Mouse (Mus musculus): ENCODE results near the gene Rwdd2b. TPM values are rescaled to one million over a fixed set of nuclear protein-coding genes. Genes with fewer than 3 reads are reported as not detected.

Gene Rwdd2b
- polyA plus RNA-seq, 1 experiment, result 10.4 TPM

GRCm38 (mm10) chr16:87445110-87445509 lies 4.7 kb upstream of the Rwdd2b start:
- Histone ChIP-seq H3K27ac (ENCODE audit: insufficient read depth, low read length) (no peak overlapping the region), H3K4me1 (ENCODE audit: control insufficient read depth, insufficient read depth, low read length) (no peaks in the 10 kb centered on the region), H3K4me3 (ENCODE audit: insufficient read depth, low read length) (no peak overlapping the region)
- no peak for TF ChIP-seq POLR2A (IDR thresholded peaks at IDR 0.05; ENCODE audit: extremely low read depth, insufficient read depth, low read length)
- TF ChIP-seq CTCF (IDR thresholded peaks at IDR 0.05; ENCODE audit: extremely low read depth, insufficient read depth, low read length), result no peak

GRCm38 (mm10) chr16:87444071-87444470 lies 3.7 kb upstream of the Rwdd2b start:
- Histone ChIP-seq H3K4me1 (ENCODE audit: control insufficient read depth, insufficient read depth, low read length) (peaks cover 1% of the 10 kb centered on the region; the same call in 1 of the 2 replicates), H3K27ac (ENCODE audit: insufficient read depth, low read length) (no peak overlapping the region), H3K4me3 (ENCODE audit: insufficient read depth, low read length) (no peak overlapping the region)
- no peak for TF ChIP-seq POLR2A (IDR thresholded peaks at IDR 0.05; ENCODE audit: extremely low read depth, insufficient read depth, low read length)
- no peak for TF ChIP-seq CTCF (IDR thresholded peaks at IDR 0.05; ENCODE audit: extremely low read depth, insufficient read depth, low read length)

DNA sequence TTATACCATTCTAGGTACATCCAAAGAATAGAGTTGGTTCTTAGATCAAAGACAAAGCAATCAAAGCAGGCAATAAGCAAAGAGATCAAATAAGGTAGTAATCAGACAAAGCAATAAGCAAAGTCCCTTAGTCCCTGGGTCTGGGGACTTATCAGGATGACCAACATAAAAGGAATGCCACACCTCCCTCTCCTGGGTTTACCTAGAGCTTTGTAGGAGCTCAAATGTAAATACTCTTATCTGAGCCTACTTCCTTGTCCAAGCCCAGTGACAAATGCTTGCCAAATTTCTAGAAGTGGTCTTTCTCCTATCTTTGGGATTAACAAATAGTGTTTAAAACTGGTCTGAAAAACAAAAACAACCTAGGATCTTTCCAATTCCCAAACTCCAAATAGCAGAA lies 2.9 kb upstream of the Rwdd2b start:
- Histone ChIP-seq H3K4me3 (ENCODE audit: insufficient read depth, low read length) (no peak overlapping the region), H3K27ac (ENCODE audit: insufficient read depth, low read length) (no peak overlapping the region), H3K4me1 (ENCODE audit: control insufficient read depth, insufficient read depth, low read length) (peaks cover 1% of the 10 kb centered on the region; the same call in 1 of the 2 replicates)
- TF ChIP-seq POLR2A (IDR thresholded peaks at IDR 0.05; ENCODE audit: extremely low read depth, insufficient read depth, low read length), result no peak
- no peak for TF ChIP-seq CTCF (IDR thresholded peaks at IDR 0.05; ENCODE audit: extremely low read depth, insufficient read depth, low read length)

DNA sequence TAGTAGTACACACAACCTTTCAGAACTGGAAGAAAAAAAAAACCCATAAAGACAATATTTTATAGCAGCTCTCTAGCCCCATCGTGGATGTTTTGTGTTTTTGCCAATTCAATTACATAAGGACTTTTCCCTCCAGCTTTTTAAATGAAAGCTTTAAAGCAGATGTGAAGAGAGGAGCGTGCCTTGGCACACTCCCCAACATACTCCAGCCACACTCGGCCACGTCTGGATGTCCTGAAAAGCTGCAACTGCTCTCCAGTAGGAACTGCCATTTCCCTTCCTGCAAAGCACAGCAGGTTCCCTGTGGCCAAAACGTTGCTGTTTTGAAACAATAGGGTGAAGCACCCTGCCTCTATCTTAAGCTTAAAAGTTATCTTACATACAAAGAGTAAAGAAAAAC lies 1.9 kb upstream of the Rwdd2b start:
- H3K27ac ChIP-seq (ENCODE audit: insufficient read depth, low read length), result no peak overlapping the region
- no peak overlapping the region for H3K4me3 ChIP-seq (ENCODE audit: insufficient read depth, low read length)
- H3K4me1 ChIP-seq (ENCODE audit: control insufficient read depth, insufficient read depth, low read length), result peaks cover 1% of the 10 kb centered on the region; the same call in 1 of the 2 replicates
- no peak for TF ChIP-seq POLR2A (IDR thresholded peaks at IDR 0.05; ENCODE audit: extremely low read depth, insufficient read depth, low read length)

GRCm38 (mm10) chr16:87441089-87441488 lies 716 bp upstream of the Rwdd2b start:
- Histone ChIP-seq H3K4me1 (ENCODE audit: control insufficient read depth, insufficient read depth, low read length) (peaks cover 1% of the 10 kb centered on the region; the same call in 1 of the 2 replicates), H3K27ac (ENCODE audit: insufficient read depth, low read length) (no peak overlapping the region), H3K4me3 (ENCODE audit: insufficient read depth, low read length) (peak overlapping the region; percentile 60; the same call in 1 of the 2 replicates)
- no peak for TF ChIP-seq CTCF (IDR thresholded peaks at IDR 0.05; ENCODE audit: extremely low read depth, insufficient read depth, low read length)
- TF ChIP-seq POLR2A (IDR thresholded peaks at IDR 0.05; ENCODE audit: extremely low read depth, insufficient read depth, low read length), result no peak

DNA sequence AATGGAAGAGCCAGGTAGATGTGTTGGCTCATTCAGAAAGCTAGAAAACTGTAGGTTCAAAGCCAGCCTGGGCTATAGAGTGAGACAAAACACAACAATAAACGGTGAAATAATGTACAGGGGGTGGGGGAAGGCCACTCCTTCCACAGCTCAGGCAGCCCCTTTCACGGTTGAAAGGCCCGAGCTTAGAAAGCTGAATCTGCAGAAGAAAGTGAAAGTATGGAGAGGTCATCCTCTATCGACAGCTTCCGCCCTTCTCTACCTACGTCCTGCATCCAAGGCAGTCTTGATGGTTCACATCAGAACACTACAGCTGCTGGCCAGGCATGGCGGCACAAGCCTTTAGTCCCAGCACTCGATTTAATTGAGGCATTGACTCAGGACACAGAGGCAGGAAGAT lies 1.7 kb downstream of the Rwdd2b start:
- no peak for TF ChIP-seq POLR2A (IDR thresholded peaks at IDR 0.05; ENCODE audit: extremely low read depth, insufficient read depth, low read length)
- no peak for TF ChIP-seq CTCF (IDR thresholded peaks at IDR 0.05; ENCODE audit: extremely low read depth, insufficient read depth, low read length)
- Histone ChIP-seq H3K4me3 (ENCODE audit: insufficient read depth, low read length) (no peak overlapping the region), H3K27ac (ENCODE audit: insufficient read depth, low read length) (no peak overlapping the region), H3K4me1 (ENCODE audit: control insufficient read depth, insufficient read depth, low read length) (peaks cover 1% of the 10 kb centered on the region; the same call in 1 of the 2 replicates)

- H3K27ac ChIP-seq (ENCODE audit: insufficient read depth, low read length), result no peak overlapping the region
- H3K4me3 ChIP-seq (ENCODE audit: insufficient read depth, low read length), result no peak overlapping the region
- H3K4me1 ChIP-seq (ENCODE audit: control insufficient read depth, insufficient read depth, low read length), result peaks cover 1% of the 10 kb centered on the region; the same call in 1 of the 2 replicates
- TF ChIP-seq CTCF (IDR thresholded peaks at IDR 0.05; ENCODE audit: extremely low read depth, insufficient read depth, low read length), result no peak
- TF ChIP-seq POLR2A (IDR thresholded peaks at IDR 0.05; ENCODE audit: extremely low read depth, insufficient read depth, low read length), result no peak
Measured at GRCm38 (mm10) chr16:87437096-87437495, 3.3 kb downstream of the Rwdd2b start.

- H3K4me1 ChIP-seq (ENCODE audit: control insufficient read depth, insufficient read depth, low read length), result peaks cover 1% of the 10 kb centered on the region; the same call in 1 of the 2 replicates
- TF ChIP-seq POLR2A (IDR thresholded peaks at IDR 0.05; ENCODE audit: extremely low read depth, insufficient read depth, low read length), result no peak
- TF ChIP-seq CTCF (IDR thresholded peaks at IDR 0.05; ENCODE audit: extremely low read depth, insufficient read depth, low read length), result no peak
- no peak overlapping the region for H3K4me3 ChIP-seq (ENCODE audit: insufficient read depth, low read length)
- no peak overlapping the region for H3K27ac ChIP-seq (ENCODE audit: insufficient read depth, low read length)
Measured at GRCm38 (mm10) chr16:87435411-87436205, 4.8 kb downstream of the Rwdd2b start.

DNA sequence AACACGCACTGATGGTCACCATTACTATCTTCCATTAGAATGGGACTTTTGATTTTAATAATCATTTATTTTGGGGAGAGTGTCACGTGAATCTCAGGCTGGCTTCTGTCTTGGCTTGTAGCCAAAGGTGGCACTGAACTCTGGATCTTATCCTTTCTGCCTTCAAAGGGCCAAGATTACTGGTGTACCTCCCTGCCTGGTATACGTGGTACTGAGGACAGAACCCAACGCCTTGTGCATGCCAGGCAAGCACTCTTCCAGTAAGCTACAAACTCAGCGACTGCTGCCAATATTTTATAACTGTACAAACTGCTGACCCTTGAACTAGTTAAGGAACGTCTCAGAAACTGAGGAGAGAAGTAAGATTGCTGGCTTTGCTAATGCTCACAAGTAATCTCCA lies 5.4 kb downstream of the Rwdd2b start:
- TF ChIP-seq CTCF (IDR thresholded peaks at IDR 0.05; ENCODE audit: extremely low read depth, insufficient read depth, low read length), result no peak
- no peak for TF ChIP-seq POLR2A (IDR thresholded peaks at IDR 0.05; ENCODE audit: extremely low read depth, insufficient read depth, low read length)
- no peak overlapping the region for H3K27ac ChIP-seq (ENCODE audit: insufficient read depth, low read length)
- H3K4me3 ChIP-seq (ENCODE audit: insufficient read depth, low read length), result no peak overlapping the region
- H3K4me1 ChIP-seq (ENCODE audit: control insufficient read depth, insufficient read depth, low read length), result peaks cover 1% of the 10 kb centered on the region; the same call in 1 of the 2 replicates

GRCm38 (mm10) chr16:87434266-87434665 lies 6.1 kb downstream of the Rwdd2b start:
- H3K4me3 ChIP-seq (ENCODE audit: insufficient read depth, low read length), result no peak overlapping the region
- H3K4me1 ChIP-seq (ENCODE audit: control insufficient read depth, insufficient read depth, low read length), result no peaks in the 10 kb centered on the region
- no peak for TF ChIP-seq CTCF (IDR thresholded peaks at IDR 0.05; ENCODE audit: extremely low read depth, insufficient read depth, low read length)
- no peak for TF ChIP-seq POLR2A (IDR thresholded peaks at IDR 0.05; ENCODE audit: extremely low read depth, insufficient read depth, low read length)
- no peak overlapping the region for H3K27ac ChIP-seq (ENCODE audit: insufficient read depth, low read length)

Measured in cortical plate, adult 2 months (tissue).